Mouse (Mus musculus): ENCODE results near the gene Kif7.
A peak's percentile ranks its signal among the peaks of the same experiment; 100 is the strongest.

Kif7 gene

DNA sequence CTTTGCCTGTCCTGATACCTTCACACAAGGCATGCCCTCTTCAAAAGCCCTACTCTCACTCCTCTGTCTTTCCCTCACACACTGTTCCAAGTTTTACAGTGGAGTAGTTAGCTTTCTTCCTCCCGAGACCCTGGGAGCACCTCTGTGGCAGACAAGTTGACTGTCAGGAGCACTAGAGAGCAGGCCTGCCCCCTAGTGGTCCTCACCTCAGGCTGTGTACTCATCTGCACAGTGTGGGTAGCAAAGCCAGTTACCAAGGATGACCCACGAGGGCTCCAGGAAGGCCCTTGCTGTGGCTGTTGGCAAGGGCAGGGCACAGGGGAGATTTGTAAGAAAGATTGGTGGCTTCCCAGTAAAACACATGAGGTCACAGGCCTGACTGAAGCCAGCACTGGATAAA lies 11.6 kb upstream of the Kif7 start:
- no peak for DNase-seq (ENCODE audit: low read depth in 1 of 2, low spot score in 2 of 2)

GRCm38 (mm10) chr7:79721386-79721977 lies 6.0 kb upstream of the Kif7 start:
- no peak for DNase-seq (ENCODE audit: low read depth in 1 of 2, low spot score in 2 of 2)

DNA sequence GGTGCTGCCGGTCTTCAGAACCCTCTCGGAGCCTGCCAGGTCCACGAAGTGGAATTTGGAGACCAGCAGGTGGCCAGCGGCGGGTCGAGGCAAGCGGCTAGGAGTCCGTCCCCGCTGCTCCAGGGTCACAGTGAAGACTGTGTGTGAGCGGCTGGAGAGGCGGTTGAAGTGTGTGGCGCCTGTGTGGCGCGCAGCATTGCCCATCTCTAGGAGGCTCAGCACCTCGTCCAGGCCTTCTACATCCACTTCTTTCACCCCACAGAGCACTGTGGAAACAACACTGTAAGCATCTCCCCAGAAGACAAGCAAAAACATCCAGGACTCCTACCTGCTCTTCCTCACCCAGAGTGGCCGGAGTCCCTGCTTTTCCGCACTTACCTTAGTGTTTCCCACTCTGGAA lies 4.7 kb downstream of the Kif7 start:
- no peak for DNase-seq (ENCODE audit: low read depth in 1 of 2, low spot score in 2 of 2)

DNA sequence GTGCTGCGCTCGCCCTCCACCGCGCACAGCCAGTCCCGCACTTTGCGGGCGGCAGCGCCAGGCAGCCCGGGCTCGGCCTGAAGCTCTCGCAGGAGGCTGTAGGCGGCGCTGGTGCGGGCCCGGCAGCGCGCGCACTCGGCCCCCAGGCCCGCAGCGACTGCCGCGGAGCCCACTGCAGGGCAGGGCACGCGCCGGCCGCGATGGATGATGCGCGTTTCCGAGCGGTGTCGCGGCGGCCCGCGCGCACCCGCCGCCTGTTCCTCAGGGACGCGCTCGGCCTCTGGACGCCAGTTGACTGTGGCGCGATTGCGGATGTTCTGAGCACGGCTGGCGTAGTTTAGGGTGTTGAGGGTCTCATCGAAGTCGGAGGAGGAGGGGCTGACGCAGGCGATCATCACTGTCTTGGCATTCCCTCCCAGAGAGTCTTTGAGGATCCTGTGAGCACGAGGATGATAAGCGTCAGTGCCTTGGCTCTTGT lies 5.4 kb downstream of the Kif7 start:
- DNase-seq (ENCODE audit: low read depth in 1 of 2, low spot score in 2 of 2) = no peak

GRCm38 (mm10) chr7:79705210-79705609 lies 10.3 kb downstream of the Kif7 start:
- no peak for DNase-seq (ENCODE audit: low read depth in 1 of 2, low spot score in 2 of 2)

DNA sequence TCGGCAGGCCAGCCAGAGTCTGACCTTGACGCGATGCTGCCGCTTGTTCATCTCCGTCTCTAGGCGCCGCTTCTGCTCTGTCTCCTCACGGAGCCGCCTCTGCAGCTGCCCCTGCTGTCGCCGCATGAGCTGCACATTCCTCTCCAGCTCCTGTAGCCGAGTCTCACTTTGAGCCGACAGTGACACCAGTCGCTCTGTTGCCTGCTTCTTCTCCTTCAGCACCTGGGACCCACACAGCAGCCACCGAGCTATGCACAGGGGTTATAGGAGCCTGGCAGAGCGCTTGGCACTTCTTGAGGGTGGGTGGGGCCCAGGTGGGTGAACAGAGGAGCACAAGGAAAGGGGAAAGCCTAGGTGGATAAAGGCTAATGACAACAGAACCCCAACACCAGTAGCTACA lies 12.8 kb downstream of the Kif7 start:
- no peak for DNase-seq (ENCODE audit: low read depth in 1 of 2, low spot score in 2 of 2)

DNA sequence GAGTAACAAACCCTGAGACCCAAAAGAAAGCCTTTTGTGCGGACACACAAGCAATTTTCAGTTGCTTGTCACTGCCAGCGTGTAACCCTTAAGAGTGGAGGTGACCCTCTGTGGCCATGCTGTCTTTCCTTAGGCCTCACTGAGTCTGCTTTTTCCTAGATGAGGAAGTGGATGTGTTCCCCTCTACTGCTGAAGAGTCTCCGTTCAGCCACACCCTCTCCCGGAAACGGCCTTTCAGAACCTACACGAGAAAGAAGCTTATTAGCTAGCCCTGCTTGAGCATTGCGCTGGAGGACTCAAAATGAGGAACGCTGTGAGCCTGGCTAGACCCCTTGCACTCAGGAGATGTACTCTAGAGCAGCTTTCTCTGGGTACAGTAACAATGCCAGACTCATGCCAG lies 19.0 kb downstream of the Kif7 start:
- peak in 1 of 2 experiments; percentile 9 for DNase-seq (ENCODE audit: low read depth in 1 of 2, low spot score in 2 of 2)

- no peak for DNase-seq (ENCODE audit: low read depth in 1 of 2, low spot score in 2 of 2)
Observed at GRCm38 (mm10) chr7:79680231-79680630, 35.3 kb downstream of the Kif7 start.

DNA sequence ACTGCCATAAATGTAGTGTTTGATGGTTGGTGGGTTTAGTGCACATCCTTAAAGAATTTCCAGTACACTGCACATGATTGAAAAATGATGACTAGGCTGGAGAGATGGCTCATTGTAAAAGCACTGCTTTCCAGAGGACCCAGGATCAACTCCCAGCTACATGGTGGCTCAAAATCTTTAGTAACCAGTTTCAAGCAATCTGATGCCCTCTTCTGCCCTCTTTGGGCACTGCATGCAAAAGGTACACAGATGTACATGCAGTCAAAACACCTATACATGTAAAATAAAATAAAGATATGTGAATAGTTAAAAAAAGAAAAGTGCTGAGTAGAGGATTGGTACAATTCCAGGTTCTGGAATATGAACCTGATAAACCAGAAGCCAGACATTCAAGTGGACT lies 36.3 kb downstream of the Kif7 start:
- DNase-seq (ENCODE audit: low read depth in 1 of 2, low spot score in 2 of 2) = no peak

- DNase-seq (ENCODE audit: low read depth in 1 of 2, low spot score in 2 of 2) = no peak
Observed at GRCm38 (mm10) chr7:79670900-79671604, 44.5 kb downstream of the Kif7 start.

GRCm38 (mm10) chr7:79666690-79667089 lies 48.8 kb downstream of the Kif7 start:
- no peak for DNase-seq (ENCODE audit: low read depth in 1 of 2, low spot score in 2 of 2)

- no peak for DNase-seq (ENCODE audit: low read depth in 1 of 2, low spot score in 2 of 2)
Observed at GRCm38 (mm10) chr7:79661253-79661890, 54.1 kb downstream of the Kif7 start.

GRCm38 (mm10) chr7:79660291-79661150 lies 55.0 kb downstream of the Kif7 start:
- no peak for DNase-seq (ENCODE audit: low read depth in 1 of 2, low spot score in 2 of 2)

DNA sequence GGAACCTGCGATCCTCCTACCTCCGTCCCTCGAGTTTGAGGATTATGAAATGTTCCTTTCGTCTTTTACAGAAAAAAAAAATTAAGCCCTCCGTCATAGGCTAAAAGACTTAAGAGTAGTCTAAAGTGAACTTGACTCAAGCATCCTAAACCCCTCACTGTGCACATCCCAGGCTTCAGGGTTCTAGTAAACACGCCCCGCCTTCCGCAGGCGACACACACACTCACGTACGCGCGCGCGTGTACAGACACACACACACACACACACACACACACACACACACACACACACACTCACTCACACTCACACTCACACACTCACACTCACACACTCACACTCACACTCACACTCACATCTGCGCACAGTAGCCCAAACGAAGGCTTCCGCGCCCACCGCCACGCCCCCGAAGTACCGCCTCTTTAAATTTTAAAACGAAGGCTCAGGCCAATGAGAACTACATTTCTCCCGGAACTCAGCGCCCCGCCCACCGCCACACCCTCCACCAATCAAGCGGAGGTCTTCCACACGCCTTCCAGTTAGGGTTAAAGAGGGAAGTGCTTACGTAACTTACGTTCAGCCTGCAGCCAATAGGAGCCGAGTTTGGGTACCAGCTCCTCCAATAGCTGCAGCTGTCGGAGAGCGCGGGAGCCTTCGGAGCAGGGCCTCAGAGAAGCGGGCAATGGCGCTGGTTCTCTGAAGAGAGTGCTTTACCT lies 55.8 kb downstream of the Kif7 start, which contains the start of gene Ticrr:
Gene Ticrr, plus strand, starts transcription at position 619 of the 713 bp plus-strand sequence.
- peak; percentile 95 to 98 for DNase-seq (ENCODE audit: low read depth in 1 of 2, low spot score in 2 of 2)

DNA sequence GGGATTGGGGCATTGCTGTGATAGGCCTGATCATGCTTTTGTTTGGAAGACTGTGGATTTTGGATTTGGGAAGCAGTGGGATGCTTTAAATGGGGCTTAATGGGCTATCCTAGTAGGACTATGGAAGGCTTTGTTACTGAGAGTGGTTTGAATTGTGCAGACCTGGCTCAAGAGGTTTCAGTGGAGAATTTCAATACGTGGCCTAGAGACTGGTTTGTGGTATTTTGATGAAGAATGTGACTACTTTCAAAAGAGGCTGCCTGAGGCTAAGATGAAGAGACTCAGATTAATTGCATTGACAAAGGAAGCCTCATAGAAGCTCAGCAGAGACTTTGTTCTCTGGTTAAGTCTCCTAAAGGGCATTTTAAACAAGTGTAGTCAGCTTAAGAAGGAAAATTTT lies 60.9 kb downstream of the Kif7 start:
- DNase-seq (ENCODE audit: low read depth in 1 of 2, low spot score in 2 of 2) = no peak

GRCm38 (mm10) chr7:79654185-79654584 lies 61.3 kb downstream of the Kif7 start:
- no peak for DNase-seq (ENCODE audit: low read depth in 1 of 2, low spot score in 2 of 2)

DNA sequence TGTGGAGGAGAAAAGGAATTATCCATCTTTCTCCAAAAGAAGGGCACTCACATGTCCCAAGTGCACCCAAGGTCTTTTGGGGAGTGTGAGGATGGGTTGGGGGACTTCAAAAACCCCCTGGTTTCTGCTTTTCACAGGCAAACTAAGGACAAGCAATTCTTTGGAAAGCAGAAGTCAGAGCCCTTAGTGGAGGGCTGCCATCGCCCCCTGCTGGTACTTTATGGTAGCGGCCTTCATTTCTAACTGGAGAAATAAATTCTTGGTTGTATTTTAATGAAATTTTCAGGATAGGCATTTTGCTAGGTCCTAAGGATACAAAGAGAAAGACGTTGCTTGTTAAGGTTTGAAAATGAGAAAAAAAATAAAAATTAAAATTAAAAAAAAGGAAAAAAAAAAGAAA lies 66.5 kb downstream of the Kif7 start:
- DNase-seq (ENCODE audit: low read depth in 1 of 2, low spot score in 2 of 2) = peak in 1 of 2 experiments; percentile 46
